Mouse (Mus musculus) embryo, embryonic 9.5 days (tissue): ENCODE data around the gene Pus7.
"Not testable (repeated sequence)": the region's sequence is repeated elsewhere in the genome, so short reads cannot be mapped to it uniquely, and the experiment has no call there.

ENCODE experiments used
- DNase-seq: peaks from one replicate; pipeline ENCODE4 v3.0.0-alpha.2; 2017; ENCODE audit errors: extremely low spot score

The Pus7 gene

DNA sequence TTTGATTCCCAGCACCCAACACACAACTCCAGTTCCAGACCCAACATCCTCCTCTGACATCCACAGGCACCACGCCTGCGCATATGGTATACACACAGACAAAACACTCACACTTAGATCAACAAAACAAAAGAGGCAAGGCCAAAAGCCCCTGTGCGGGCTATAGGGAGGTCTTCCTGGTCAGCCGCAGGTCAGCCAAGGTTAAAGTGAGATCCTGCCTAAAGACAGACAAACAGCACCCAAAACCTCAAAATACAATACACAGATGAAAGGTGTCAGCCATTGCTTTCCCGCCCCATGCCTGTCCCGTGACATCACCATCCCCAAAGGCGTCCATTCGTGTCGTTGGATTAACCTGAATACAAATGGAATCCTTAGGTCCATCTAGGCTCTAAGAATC is 27.9 kb downstream of the Pus7 start:
- DNase-seq: no peak

DNA sequence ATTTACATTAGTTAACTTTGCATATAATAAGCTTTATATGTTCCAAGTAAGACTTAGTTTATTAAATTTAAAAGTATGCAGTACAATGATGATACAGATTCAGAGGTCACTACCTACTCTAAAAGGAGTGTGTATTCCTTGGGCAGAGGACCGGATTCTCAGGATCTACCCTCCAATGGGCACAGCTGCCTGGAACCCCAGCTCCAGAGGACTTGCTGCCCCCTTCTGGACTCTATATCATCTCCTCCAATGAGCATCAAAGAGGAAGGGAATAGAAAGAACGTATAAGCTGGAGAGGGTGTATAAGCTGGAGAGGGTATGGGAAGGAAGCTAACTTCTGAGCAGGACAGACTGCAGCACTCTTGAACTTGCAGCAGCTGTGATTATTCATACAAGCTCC is 33.6 kb downstream of the Pus7 start:
- no peak for DNase-seq

- DNase-seq: no peak
Observed at GRCm38 (mm10) chr5:23743261-23743660, 40.2 kb downstream of the Pus7 start.

DNA sequence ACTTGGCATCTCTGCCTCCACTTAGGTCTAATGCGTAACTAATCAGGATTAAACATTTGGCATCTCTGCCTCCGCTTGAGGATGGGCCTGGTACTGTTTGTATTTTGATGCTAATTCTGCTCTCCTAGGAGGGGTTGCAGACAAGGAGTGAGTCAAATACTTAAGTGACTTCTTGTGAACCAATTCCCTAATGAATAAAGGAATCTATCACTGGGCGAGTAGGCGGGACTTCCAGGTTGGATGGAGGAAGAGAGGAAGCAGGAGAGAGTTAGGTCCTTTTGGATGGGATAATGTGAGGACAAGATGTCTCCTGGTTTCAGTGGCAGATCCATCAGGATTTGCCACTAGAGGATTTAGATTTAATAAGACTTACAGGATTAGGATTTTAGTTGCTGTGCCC is 46.4 kb downstream of the Pus7 start:
- no peak for DNase-seq

DNA sequence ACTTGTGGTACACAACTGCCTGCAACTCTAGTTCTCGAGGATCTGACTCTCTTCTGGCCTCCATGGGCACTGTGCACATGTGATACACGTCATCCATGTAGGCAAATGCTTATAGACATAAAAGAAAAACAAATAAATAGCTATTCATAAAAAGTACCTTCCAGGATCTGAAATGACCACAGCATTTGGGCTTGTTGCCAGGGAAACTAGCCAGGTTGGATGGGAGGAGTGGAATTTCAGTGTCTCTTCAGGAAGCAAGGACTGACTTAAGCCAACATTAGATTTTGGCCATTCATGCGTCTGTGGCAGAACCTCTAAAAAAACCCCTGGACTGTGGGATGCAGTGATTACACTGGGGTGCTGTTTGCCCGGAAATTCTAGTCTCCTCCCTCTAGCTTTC is 47.1 kb downstream of the Pus7 start:
- DNase-seq: no peak

GRCm38 (mm10) chr5:23721956-23722355 is 61.6 kb downstream of the Pus7 start:
- no peak for DNase-seq

- DNase-seq: no peak
Observed at GRCm38 (mm10) chr5:23718881-23719328, 64.6 kb downstream of the Pus7 start.

DNA sequence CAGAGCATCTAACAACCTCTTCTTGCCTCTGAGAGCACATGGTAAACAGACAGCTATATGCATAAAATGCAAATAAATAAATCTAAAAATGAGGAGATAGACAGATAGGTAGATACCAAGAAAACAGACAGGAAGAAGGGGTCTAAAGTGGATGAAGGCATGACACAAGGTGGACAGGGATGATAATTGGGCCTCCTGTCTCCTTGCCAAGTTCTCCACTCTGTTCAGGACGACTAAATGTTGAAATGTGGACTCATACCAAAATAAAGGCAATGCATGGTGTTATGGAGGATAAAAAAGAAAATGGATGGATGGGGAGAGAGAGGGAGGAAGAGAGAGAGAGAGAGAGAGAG is 65.4 kb downstream of the Pus7 start:
- DNase-seq: no peak

- DNase-seq: no peak
Observed at GRCm38 (mm10) chr5:23717469-23718181, 65.9 kb downstream of the Pus7 start.

- DNase-seq: no peak
Observed at GRCm38 (mm10) chr5:23713401-23714335, 69.8 kb downstream of the Pus7 start.

DNA sequence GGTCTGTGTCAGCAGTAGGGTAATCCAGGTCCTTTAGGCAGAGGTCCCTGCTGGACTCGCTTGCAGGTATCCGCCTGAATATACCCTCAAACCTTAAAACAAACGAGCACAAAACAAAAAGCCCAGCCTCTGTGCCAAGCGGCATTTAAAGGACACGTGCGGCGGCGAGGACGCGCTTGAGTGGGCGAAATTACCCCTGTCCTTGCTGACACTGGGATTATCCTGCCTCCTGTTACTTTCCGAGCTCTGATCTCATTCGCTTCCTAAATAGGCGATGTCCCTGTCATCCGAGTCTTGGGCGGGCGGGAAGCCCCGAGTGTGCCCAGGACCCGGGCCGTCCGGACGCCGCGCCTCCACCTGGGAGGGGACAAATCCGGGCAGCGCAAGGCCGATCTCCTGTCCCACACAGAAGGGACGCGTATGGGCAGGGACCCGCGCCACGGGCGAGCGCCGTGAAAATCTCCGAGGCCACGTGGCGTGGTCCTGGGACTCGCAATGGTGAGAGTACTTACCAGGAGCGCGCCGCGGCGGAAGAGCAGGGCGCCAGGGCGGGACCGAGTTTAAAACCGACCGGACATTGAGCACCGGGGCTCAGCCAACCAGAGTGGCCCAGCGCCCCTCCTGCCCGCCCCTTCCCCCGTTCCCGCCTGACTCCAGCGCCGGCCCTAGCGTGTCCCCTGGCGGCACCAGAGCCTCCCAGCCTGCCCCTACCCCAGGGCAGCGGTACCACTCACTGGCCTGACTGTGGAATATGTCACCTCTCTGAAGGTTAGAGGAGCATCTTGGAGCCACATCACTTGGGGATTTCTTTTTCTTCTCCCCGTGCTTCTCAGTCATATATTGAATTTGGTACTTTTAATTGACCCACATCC is 71.1 kb downstream of the Pus7 start:
- DNase-seq: peak; percentile 84

DNA sequence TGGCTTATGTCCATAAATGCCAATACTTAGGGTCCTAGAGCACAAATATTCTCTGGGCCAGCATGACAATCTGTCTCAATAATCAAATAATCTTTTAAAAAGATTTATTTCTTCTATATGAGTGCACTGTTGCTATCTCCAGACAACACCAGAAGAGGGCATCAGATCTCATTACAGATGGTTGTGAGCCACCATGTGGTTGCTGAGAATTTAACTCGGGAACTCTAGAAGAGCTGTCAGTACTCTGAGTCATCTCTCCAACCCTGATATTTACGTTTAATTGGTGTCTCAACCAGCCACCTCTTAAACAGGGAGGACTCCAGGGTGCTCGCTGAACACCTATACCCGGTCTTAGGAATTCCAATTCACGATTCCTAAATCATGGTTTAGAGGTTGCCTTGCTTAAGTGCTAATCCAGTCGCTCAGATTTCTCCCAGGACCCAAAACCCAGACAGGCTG is 71.8 kb downstream of the Pus7 start:
- DNase-seq: not testable (repeated sequence)

- no peak for DNase-seq
Observed at GRCm38 (mm10) chr5:23711244-23711643, 72.3 kb downstream of the Pus7 start.

GRCm38 (mm10) chr5:23709661-23710060 is 73.8 kb downstream of the Pus7 start:
- DNase-seq: no peak

GRCm38 (mm10) chr5:23706601-23707597 is 76.6 kb downstream of the Pus7 start:
- DNase-seq: not testable (repeated sequence)

DNA sequence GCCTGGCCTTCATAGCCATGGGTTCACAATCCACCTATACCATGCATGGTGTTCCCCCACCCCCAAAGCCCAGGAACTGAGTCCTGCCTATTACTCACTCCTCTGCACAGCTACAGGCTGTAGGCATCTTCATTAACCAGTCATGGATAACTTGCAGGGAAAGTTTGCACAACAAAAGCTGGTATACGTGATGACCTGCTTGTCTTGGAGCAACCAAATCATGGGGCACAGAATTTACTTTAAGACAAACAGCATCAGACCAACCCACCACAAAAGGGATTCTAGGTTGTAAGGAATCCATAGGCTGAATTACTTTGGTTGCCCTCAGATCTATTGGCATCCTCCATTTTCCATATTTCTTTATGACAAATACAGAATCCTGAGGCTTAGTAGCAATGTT is 86.1 kb downstream of the Pus7 start:
- no peak for DNase-seq
